Mouse (Mus musculus) forebrain, postnatal 0 days (tissue): Measurements from ENCODE around the gene Arid4a. TPM values are rescaled to one million over a fixed set of nuclear protein-coding genes. Genes with fewer than 3 reads are reported as not detected.

Experiments
- ATAC-seq: fragments of 200-750 bp; cut with Nextera tagmentation; 2 replicates; pipeline ENCODE4 v1.8.0; 2017; ENCODE audit warnings: mild to moderate bottlenecking, moderate library complexity
- DNase-seq: peaks from one replicate; pipeline ENCODE4 v3.0.0-alpha.2; 2015
- H3K27ac ChIP-seq: fragments of 300-500 bp; sonication (generic); 2 replicates; pipeline ENCODE4 v1.5.1; 2014; ENCODE audit warnings: low read depth, mild to moderate bottlenecking, antibody characterized with exemption, low read length, moderate library complexity, mixed read lengths
- H3K27me3 ChIP-seq: fragments of 300-500 bp; sonication (generic); 2 replicates; pipeline ENCODE4 v1.6.1; 2014; ENCODE audit warnings: mild to moderate bottlenecking, low read length, mixed read lengths; ENCODE audit not compliant: insufficient read depth
- H3K36me3 ChIP-seq: fragments of 300-500 bp; sonication (generic); 2 replicates; pipeline ENCODE4 v1.6.1; 2014; ENCODE audit warnings: mild to moderate bottlenecking, moderate library complexity; ENCODE audit not compliant: insufficient read depth
- H3K4me1 ChIP-seq: fragments of 300-500 bp; sonication (generic); 2 replicates; pipeline ENCODE4 v1.6.1; 2014; ENCODE audit warnings: antibody characterized with exemption; ENCODE audit not compliant: insufficient read depth
- H3K4me2 ChIP-seq: fragments of 300-500 bp; sonication (generic); 2 replicates; pipeline ENCODE4 v1.6.1; 2014; ENCODE audit warnings: low read depth, mild to moderate bottlenecking, moderate library complexity
- H3K4me3 ChIP-seq: fragments of 300-500 bp; sonication (generic); 2 replicates; pipeline ENCODE4 v1.5.1; 2014; ENCODE audit warnings: low read depth, low read length, mixed read lengths
- H3K9ac ChIP-seq: fragments of 300-500 bp; sonication (generic); 2 replicates; pipeline ENCODE4 v1.6.1; 2014; ENCODE audit warnings: mild to moderate bottlenecking
- H3K9me3 ChIP-seq: fragments of 300-500 bp; sonication (generic); 2 replicates; pipeline ENCODE4 v1.6.1; 2016; ENCODE audit warnings: low read length
- CTCF ChIP-seq: sonication (generic); IDR thresholded peaks from 2 replicates; pipeline ENCODE4 v1.5.1; 2016; ENCODE audit warnings: antibody characterized with exemption, control low read depth, low read depth
- WGBS: fragments of 180-500 bp; shearing (Covaris S2); extraction: QIAGEN DNeasy Blood & Tissue Kit; methylation state at CpG from one replicate; pipeline ENCODE4 v1.1.7; 2014; 5-methylcytosine and 5-hydroxymethylcytosine counted together
- polyA plus RNA-seq: library from polyadenylated mRNA; unstranded; fragments of >200 nt; fragmentation: Nextera tagmentation; extraction: Ambion mirVana; gene quantifications from 2 replicates; pipeline ENCODE4 v1.2.1, GENCODE M21; 2015
- total RNA-seq: library from RNA; depleted of rRNA; stranded (reverse); fragments of >200 nt; gene quantifications from 2 replicates; pipeline ENCODE4 v1.2.3, GENCODE M21; 2014

Gene Arid4a
- total and polyA plus RNA-seq, 2 experiments from 2014 or later = 17.9 to 38.2 TPM

DNA sequence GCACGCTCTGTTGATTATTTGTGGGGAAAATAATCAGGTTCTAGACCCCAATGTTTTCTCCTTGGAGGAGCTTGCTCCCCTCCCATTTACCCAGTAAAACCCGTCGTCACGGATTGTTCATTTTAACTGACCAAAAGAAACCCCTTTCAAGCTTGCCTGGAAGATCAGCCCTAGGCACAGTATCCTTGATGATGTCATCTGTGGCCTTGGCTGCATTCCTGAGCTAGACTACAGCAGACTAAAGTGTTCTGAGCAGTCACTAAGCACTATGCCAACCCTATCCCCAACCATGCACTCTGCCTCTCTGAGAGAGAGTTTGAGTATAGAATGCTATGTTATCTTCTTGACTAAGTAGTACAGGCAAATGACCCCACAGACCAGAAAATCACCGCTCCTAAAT lies 100.6 kb downstream of the Arid4a start:
- Histone ChIP-seq H3K4me3 (no peak overlapping the region), H3K27ac (no peak overlapping the region), H3K9ac (no peak overlapping the region), H3K36me3 (no peaks in the 10 kb centered on the region), H3K27me3 (no peaks in the 10 kb centered on the region), H3K4me1 (no peaks in the 10 kb centered on the region), H3K9me3 (no peaks in the 10 kb centered on the region), H3K4me2 (no peak overlapping the region)
- 55% methylated on average over 5 of the region's 5 CpGs for WGBS
- no peak for TF ChIP-seq CTCF
- DNase-seq (no peak), ATAC-seq (no peak)

DNA sequence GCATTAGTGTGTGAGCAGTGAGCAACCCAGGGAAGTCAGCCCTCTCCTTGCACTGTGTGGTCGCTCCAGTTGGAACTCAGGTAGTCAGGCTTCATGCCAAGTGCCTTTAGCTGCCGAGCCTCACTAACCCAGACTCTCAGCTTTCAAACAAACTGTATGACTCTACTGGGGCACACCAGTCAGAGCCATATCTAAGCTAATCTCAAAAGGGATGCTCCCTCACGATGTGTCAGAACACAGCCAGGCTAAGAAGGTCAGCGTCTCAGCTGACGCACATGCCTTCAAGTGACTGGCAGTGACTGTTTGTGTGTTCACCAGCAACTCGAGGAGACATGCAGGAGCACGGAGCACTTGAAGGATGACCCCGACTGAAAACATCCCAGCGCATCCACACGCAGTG lies 106.9 kb downstream of the Arid4a start:
- H3K36me3 ChIP-seq = peaks cover 26% of the 10 kb centered on the region
- H3K4me2 ChIP-seq = no peak overlapping the region
- no peak overlapping the region for H3K9ac ChIP-seq
- DNase-seq (no peak), ATAC-seq (no peak)
- H3K27ac ChIP-seq = no peak overlapping the region
- H3K4me1 ChIP-seq = no peaks in the 10 kb centered on the region
- TF ChIP-seq CTCF = no peak
- H3K4me3 ChIP-seq = no peak overlapping the region
- 93% methylated on average over 10 of the region's 10 CpGs for WGBS
- no peaks in the 10 kb centered on the region for H3K27me3 ChIP-seq
- no peaks in the 10 kb centered on the region for H3K9me3 ChIP-seq

DNA sequence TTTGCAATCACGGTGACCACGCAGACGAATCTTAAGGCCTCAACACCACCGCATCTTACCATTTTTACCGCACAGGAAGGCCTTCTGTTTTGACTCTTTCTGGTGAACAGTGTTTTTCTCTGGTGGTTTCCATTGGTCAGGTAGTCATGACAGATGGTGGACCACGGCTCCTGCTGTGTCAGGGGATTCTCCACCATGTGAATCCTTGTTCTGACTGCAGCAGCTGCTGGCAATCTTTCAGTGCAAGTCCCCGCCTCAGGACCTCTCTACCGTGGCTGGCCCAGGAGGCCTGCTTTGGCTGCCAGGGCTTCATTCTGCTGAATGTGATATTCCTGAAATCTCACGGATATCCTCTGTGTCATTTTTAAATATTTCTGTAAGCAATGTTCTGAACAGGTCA lies 107.5 kb downstream of the Arid4a start:
- DNase-seq (no peak), ATAC-seq (no peak)
- peaks cover 26% of the 10 kb centered on the region for H3K36me3 ChIP-seq
- H3K27ac ChIP-seq = no peak overlapping the region
- H3K4me1 ChIP-seq = no peaks in the 10 kb centered on the region
- no peak overlapping the region for H3K9ac ChIP-seq
- H3K27me3 ChIP-seq = no peaks in the 10 kb centered on the region
- no peak overlapping the region for H3K4me3 ChIP-seq
- no peak for TF ChIP-seq CTCF
- 91% methylated on average over 9 of the region's 9 CpGs for WGBS
- H3K9me3 ChIP-seq = no peaks in the 10 kb centered on the region
- H3K4me2 ChIP-seq = no peak overlapping the region

DNA sequence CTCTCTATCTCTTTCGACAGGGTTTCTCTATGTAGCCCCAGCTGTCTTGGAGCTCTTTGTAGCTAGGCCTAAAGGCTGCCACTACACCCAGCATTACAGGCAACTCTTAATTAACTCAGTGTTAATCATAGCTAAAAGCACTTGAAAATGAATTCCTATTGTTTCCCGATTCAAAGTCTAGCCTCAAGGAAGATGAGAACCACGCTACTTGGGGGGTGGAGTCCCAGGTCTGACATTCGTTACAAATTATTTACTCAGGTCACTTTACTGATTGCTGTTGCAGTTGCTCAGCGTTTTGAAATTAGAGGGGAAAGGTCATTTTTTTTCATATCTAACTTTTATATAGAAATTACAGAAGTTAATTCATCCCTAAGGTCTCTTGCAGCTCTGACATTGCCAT lies 119.8 kb downstream of the Arid4a start:
- H3K9me3 ChIP-seq = no peaks in the 10 kb centered on the region
- DNase-seq = no peak
- H3K9ac ChIP-seq = peak overlapping the region; percentile 97
- no peak for TF ChIP-seq CTCF
- no peak for ATAC-seq
- no peaks in the 10 kb centered on the region for H3K27me3 ChIP-seq
- H3K36me3 ChIP-seq = peaks cover 20% of the 10 kb centered on the region
- H3K4me2 ChIP-seq = peak overlapping the region; percentile 70
- H3K27ac ChIP-seq = no peak overlapping the region
- H3K4me1 ChIP-seq = peaks cover 16% of the 10 kb centered on the region
- H3K4me3 ChIP-seq = peak overlapping the region; percentile 95
- 12% methylated on average over 5 of the region's 5 CpGs for WGBS

DNA sequence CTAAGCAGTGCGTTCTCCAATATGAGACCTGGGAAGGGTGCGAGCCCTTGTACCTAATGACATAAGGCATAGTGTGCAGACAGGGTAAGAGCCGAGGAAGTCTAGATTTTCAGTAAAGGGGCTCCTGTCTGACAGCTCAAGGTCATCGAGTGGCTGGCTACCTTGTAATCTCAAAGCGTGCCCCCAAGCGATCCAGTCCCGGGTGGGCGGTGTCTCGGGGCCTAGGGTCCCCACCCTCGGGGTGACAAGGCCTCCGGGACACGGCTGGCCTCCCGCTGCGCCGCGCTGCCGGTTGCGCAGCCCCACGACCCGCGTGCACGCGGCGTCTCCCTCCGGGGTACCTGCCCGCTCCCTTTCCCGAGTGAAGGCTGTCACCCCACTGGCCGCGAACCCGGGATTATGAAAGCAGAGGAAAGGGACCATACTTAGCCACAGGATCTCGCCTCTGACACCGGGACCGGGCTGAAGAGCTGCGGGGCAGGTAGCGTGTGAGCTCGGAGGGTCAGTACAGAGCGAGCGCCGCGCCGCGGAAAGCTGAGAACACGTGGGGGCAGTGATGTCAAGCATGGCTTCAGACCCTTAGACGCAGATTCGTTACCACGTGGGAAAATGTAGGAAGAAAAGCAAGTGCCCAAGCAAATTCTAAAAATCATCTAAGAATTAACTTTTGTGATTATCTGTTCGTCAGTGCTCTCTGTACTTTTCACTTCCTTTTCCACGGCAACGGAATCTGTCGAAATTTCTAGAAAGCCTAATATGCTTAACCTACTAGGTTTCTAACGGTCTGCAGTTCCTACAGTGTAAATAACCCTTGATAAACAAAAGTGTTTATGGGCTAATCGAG lies 120.6 kb downstream of the Arid4a start, which contains the start of the genes Timm9 and 2700049A03Rik:
Gene Timm9 (minus strand): TSS at position 555 of the 844 bp plus-strand sequence.
Gene 2700049A03Rik (plus strand): TSS at position 719 of the 844 bp plus-strand sequence.
- DNase-seq = peak; percentile 96
- TF ChIP-seq CTCF = peak; percentile 11; the same call in 1 of the 2 replicates
- Histone ChIP-seq H3K27ac (peak within 1 kb of the TSS; percentile 72), H3K9me3 (no peaks in the 10 kb centered on the region), H3K9ac (peak within 1 kb of the TSS; percentile 97), H3K4me2 (peak within 1 kb of the TSS; percentile 70), H3K4me1 (peaks cover 16% of the 10 kb centered on the region), H3K4me3 (peak within 1 kb of the TSS; percentile 95), H3K36me3 (peaks cover 22% of the 10 kb centered on the region), H3K27me3 (no peaks in the 10 kb centered on the region)
- ATAC-seq = peak; percentile 93
- under 1% methylated on average over 52 of the region's 52 CpGs for WGBS

DNA sequence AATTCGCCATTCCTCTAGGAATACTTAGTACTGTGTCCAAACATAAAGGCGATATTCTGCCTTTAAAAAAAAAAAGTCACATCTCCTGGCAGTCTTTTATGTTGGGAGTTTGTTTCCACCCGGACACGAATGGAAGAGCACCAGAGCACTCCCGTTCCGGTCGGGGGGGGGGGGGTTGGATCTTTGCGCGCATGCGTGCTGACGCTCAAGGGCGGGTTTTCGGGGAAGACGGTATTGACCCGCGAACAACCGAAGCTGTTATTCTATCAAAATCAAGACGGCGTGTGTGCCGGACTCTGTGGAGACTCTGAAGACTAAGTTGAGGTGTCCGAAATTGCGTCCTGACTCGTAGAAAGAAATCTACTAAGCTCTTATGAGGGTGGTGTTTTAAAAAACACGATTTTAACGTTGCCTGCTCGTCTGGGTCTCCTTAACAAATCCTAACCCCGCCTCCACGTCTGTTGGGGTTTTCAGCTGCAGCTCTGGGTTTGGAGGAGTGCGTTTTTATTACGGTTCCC lies 121.2 kb downstream of the Arid4a start:
- WGBS = under 1% methylated on average over 30 of the region's 30 CpGs
- no peak for TF ChIP-seq CTCF
- Histone ChIP-seq H3K36me3 (peaks cover 19% of the 10 kb centered on the region), H3K9me3 (no peaks in the 10 kb centered on the region), H3K4me1 (peaks cover 16% of the 10 kb centered on the region), H3K27ac (peak overlapping the region; percentile 72), H3K4me3 (peak overlapping the region; percentile 95), H3K27me3 (no peaks in the 10 kb centered on the region), H3K9ac (peak overlapping the region; percentile 97), H3K4me2 (peak overlapping the region; percentile 70)
- ATAC-seq (peak; percentile 88), DNase-seq (peak; percentile 96)

DNA sequence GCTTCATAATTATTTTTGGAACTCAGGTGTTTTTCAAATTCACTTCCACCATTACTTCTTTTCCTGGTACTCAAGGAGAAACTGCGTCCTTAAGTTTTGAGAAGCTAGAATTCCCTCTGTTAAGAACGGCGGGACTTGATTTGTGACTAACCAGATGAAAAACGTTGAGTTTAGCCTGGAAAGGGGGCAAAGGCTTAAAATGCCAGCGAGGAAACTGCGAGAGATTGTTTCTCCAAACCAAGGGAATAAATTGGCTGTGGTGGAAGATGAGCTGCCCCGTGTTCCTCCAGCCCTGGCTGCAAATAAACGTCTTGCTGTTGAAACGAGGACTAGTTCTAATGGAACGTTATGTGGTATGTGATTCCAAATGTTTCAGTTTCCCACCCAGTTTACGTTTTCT lies 121.9 kb downstream of the Arid4a start:
- H3K36me3 ChIP-seq = peaks cover 20% of the 10 kb centered on the region
- H3K4me1 ChIP-seq = peaks cover 16% of the 10 kb centered on the region
- no peak overlapping the region for H3K27ac ChIP-seq
- 8% methylated on average over 11 of the region's 11 CpGs for WGBS
- no peak for TF ChIP-seq CTCF
- no peaks in the 10 kb centered on the region for H3K27me3 ChIP-seq
- DNase-seq (no peak), ATAC-seq (no peak)
- H3K4me3 ChIP-seq = peak overlapping the region; percentile 95
- H3K9me3 ChIP-seq = no peaks in the 10 kb centered on the region
- peak overlapping the region; percentile 97 for H3K9ac ChIP-seq
- peak overlapping the region; percentile 70 for H3K4me2 ChIP-seq
